Mouse (Mus musculus) heart, postnatal 25 days (tissue): ENCODE results near the gene Pip4k2c. TPM values are rescaled to one million over a fixed set of nuclear protein-coding genes. Genes with fewer than 3 reads are reported as not detected.
"Not testable (repeated sequence)": the region's sequence is repeated elsewhere in the genome, so short reads cannot be mapped to it uniquely, and the experiment has no call there.

Experiments
- DNase-seq: peaks from one replicate; pipeline ENCODE4 v3.0.0; 2022; ENCODE audit warnings: low spot score
- intact Hi-C: fragments of 180-260 bp; cut with DNase I; formaldehyde crosslinking; loops from one replicate; pipeline ENCODE4 v1.15.1; 2025
- total RNA-seq, 2 experiments: library from RNA; stranded (reverse); gene quantifications; 2 replicates each; pipeline ENCODE4 v1.2.3; 2021

The Pip4k2c gene
- total RNA-seq, 2 experiments from 2014 or later = 23.3 to 24.6 TPM

DNA sequence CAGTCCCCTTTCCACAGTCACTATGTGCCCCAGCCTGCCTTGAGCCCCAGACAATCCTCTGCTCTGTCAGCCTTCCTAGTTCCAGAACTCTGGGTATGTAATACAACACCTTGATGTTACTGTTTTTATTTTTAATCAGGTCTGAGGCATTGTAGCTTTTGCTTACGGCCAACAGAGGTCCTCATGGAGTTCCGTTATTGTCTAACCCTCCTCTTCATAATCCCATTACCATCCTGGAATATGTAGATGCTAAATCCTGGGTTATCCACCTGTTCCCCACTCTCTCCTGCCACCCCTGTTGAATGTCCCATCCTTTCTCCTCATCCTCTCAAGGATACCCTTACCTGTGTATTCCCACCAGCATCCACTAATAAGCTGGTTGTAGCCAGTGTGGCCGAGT lies 35.2 kb downstream of the Pip4k2c start:
- intact Hi-C loops = no loop called here
- DNase-seq = no peak

DNA sequence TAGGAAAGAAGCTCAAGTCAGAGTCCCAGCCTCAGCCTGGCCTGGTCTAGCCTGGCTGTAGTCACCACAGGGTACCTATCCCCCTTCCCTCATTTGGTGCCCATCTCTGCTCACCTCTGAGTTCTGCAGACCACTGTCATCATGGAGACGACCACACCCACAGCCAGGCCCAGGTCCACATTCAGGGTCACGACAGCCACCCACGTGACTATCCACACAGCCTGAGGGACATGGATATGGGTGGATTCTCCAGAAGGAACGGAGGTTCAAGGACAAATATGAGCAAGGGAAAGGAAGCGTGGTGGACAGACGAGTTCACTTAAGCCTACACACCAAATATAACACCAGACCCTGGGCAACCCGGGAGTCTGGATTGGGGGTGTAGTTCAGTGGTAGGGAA lies 37.2 kb downstream of the Pip4k2c start:
- intact Hi-C loops = no loop called here
- no peak for DNase-seq

DNA sequence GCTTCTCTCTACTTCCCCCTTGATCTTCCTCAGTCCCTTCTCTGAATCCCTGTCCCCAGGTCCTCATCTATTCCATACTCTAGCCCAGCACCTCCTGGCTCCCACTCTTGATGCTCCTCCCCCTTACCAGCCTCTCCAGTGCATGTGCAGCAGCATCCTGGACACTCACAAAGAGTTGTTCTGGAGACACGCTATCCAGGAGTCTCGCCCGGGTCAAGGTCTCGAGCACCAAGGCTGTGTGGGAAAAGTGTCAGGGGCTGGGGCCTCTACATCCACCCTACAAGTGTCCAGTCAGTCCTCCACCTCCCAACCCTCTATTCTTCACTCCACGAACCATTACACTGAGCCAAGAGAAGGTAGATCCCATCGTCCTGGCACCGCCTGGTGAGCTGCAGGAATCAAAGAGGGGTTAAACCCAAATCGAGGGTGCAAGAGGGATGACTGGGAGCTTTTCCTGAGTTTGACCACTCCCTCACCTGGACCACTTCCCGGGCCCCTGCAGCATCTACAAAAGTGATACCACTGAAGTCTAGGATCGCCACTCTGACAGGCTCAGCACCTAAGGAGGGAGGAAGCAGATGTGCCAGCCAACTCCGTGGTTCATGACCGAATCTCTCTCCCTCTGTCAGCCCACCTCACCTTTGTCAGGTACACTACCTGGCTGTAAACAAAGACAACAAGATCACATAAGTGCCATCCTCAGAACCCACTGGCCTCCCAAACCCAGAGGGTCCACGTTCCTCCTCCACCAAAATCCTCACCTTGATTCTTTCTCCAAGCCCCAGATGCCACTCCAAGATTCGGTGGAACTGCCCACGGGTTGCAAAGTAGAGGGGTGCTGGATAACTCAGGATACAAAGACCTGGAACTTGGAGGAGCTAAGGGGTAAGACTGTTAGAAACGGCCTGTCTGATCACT lies 38.0 kb downstream of the Pip4k2c start:
- intact Hi-C loops = no loop called here
- DNase-seq = no peak

DNA sequence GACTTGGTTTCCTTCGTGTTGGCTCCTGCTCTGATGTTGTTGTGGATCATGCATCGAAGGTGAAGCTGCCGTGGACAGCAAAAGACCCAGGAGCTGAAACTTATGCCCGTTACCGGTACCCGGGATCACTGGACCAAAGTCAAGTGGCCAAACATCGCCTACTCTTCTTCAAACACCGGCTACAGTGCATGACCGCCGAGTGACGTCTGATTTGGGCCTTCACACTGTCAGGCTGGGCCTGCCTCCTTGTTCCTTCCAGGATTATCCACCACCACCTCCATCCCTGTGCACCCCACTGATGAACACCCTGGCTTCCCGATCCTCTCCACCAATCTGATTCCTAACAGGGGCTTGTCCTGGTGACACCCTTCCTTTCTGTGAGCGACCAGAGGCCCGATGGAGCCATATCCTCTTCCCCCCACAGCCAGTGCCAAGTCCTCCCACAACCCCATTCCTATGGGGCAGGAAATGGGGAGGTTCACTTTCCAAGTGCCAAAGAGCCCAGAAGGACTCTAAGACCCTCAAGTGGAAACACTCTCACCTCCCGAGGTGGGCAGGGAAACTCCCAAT lies 39.7 kb downstream of the Pip4k2c start:
- no peak for DNase-seq
- intact Hi-C loops = loop anchor here (2.0 kb wide), 1 partner anchor 143 kb away; no protein-coding TSS in a partner anchor

DNA sequence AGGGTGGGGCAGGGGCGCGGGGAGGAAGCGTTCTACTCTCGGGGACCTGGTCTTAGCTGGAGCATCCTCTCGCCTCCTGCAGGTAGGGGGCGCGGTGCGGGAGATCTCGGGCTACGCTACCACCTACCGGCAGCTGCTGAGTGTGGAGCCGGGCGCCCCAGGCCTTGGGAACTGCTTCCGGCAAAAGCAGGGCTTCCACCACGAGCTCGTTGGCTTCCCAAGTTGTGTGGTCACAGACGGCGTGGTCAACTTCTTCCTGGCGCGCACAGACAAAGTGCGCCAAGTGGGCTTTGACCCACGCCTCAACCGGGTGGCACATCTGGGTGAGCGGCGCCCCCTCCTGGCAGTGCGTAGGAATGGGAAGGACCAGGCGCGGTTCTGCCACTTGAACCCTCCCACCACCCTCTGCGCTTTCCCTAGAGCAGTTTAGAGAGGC lies 40.5 kb downstream of the Pip4k2c start:
- DNase-seq = peak; percentile 50
- intact Hi-C loops = loop anchor here (2.0 kb wide), 1 partner anchor 144 kb away; no protein-coding TSS in a partner anchor

DNA sequence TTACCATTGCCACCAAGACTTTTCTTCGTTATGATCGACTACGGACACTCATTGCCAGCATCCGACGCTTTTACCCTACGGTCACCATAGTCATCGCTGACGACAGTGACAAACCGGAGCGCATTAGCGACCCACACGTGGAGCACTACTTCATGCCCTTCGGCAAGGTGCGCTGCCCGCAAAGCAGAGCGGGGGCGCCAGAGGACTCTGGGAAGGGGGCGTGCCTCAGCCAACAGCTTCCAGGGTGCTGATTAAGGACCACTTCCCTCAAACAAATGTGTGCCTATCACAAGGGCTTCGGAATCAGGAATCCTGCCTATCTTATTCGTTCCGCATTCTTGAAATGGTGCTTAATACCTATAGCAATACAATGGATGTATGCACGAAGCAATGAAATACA lies 41.4 kb downstream of the Pip4k2c start:
- no peak for DNase-seq
- intact Hi-C loops = loop anchor here (2.0 kb wide), 1 partner anchor 145 kb away; no protein-coding TSS in a partner anchor

DNA sequence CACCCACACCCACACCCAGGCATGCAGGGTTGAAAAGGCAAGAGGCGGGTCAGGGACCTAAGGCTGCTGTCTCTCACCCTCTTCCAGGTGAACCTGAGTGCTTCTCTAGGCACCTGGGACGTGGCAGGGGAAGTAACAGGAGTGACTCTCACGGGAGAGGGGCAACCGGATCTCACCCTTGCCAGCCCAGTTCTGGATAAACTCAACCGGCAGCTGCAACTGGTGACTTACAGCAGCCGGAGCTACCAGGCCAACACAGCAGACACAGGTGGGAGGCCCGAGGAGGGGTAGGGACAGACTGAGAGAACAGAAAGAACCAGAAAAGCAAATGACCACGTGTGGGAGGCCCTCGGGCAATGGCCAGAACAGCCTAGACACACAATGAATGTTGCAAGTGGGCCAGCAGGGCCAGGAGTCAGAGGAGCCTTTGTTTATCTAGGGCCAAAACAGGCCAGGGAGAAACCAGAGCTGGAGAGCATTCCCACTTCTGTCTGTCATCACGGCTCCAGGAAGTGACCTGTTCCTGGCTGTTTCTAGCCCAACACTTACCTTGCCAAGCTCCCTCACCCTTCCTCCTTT lies 43.7 kb downstream of the Pip4k2c start:
- intact Hi-C loops = loop anchor here (2.0 kb wide), 1 partner anchor 45 kb away; no protein-coding TSS in a partner anchor
- no peak for DNase-seq

DNA sequence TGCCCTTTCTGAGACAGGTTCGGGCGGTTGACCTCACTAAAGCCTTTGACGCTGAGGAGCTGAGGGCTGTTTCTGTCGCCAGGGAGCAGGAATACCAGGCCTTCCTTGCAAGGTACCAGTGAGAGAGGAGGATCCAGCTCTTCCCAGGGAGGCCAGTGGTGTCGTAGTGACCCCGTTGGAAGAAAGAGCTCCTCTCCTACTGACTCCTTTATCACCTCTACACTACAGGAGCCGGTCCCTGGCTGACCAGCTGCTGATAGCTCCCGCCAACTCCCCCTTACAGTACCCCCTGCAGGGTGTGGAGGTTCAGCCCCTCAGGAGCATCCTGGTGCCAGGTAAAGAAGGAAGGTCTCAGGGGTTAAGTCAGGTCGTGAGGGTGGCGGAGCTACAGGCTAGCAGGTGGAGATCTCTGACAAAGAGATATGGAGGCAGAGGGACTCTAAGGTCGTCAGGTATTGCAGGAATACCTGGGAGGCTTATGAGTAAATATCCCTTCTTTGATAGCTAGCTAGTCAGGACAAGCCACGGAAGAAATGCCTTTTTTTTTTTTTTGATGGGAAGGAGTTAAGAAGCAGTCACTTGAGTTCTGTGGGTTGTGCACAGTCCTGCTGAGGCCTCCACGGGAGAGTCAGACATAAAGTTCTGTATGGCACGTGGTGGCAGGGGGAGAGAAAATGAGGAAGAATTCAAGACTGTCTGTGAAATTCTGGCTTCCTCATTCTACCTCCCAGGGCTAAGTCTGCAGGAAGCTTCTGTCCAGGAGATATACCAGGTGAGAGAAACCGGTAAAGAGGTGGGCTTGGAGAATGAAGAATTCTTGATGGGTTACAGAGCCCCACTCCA lies 44.4 kb downstream of the Pip4k2c start:
- DNase-seq = no peak
- intact Hi-C loops = loop anchor here (2.0 kb wide), 1 partner anchor 44 kb away; no protein-coding TSS in a partner anchor

DNA sequence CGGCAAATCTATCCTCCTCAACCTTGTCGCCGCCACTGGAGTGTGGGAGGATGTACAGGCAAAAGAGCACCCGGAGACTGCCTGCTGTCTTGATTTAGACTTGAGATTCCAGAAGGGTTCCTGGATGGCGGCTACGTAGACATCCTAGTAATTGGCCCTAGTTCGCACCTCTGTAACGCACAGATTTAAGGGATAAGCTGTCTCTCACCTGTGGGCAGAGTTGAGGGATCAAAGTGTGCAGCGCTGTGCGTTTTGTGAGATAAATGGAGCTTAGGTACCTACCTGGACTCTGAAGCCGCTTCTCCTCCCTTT lies 45.0 kb downstream of the Pip4k2c start:
- intact Hi-C loops = loop anchor here (2.0 kb wide), 1 partner anchor 44 kb away; no protein-coding TSS in a partner anchor
- no peak for DNase-seq

DNA sequence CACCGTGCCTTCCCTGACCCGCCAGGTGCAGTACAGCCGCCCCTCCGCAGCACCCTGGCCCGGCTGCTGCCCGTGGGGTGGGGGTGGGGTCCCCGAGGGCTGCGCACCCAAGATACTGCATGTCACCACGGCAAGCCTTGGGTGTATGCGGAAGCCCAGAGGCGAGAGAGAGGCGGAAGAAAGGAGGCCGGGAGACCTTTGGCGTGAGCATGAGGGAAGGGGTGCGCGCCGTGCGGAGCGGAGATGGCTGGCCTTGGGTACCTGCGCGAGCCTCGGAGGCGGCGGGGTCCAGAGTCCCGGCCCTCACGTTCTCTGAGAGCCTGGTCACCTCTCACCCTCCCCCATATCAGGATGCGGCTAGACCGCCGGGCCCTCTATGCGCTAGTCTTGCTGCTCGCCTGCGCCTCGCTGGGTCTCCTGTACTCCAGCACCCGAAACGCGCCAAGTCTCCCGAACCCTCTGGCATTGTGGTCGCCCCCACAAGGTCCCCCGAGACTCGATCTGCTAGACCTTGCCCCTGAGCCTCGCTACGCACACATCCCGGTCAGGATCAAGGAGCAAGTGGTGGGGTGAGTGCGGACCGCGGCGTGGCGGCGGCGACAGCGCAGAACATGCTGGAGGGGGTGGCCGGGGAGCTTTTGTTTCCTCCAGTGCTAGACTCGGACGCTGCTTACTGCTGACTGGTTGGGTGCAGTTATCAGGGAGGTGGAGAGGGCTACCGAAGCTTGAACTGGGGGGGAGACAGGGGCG lies 45.6 kb downstream of the Pip4k2c start:
- intact Hi-C loops = loop anchor here (2.0 kb wide), 2 partner anchors 43 to 63 kb away; no protein-coding TSS in a partner anchor
- no peak for DNase-seq

DNA sequence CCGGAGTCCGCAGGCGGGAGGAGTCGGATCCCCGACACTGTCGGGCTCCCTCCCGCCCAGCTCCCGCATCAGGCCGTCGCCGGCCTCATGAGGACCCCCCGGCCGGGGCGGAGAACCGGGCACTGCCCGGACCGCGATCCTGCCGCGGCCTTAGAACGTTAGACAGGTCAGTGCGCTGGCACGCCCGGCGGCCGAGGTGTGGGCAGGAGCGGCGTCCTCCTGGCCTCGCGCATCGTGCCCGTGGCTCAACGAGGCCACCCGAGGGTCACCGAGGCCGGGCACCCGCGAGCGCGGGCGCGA lies 46.1 kb downstream of the Pip4k2c start:
- intact Hi-C loops = loop anchor here (2.0 kb wide), 1 partner anchor 63 kb away; no protein-coding TSS in a partner anchor

DNA sequence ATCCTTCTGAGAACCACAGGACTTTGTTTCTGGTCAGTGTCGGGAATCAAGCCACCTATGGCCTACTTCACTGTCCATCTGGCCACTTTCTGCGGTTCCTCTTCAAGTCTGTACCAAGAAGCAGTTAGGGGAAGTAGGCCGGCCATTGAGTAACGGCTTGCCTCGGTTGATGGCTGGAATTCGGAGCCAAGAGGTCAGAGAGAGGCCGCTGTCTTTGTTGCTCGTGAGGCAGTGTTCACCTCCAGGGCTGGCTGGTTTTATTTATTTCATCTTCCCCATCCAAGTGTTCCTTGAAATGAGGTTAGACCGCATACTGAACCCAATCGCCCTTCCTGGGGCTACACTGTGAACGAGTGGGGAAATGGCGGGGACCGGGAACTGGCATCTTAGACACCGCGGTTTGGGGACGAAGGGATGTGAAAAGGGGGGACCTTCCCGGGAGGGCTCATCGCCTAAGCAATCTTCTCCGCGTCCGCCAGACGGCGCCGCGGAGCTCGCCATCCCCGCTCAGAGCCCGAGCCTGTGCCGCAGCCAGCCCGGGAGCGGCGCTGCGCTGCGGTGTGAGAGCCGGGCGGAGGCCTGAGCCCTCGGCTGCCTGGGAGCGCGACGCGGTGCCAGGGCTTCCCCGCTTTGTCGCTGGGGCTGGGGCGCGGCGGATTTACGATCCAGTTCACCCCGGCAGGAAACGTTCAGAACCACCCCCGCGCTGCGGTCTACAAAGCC lies 46.6 kb downstream of the Pip4k2c start, which contains the start of gene B4galnt1:
B4galnt1 (plus strand) TSS at position 595 of the 723 bp plus-strand sequence.
- peak; percentile 50 for DNase-seq
- intact Hi-C loops = loop anchor here (2.0 kb wide), 1 partner anchor 64 kb away; no protein-coding TSS in a partner anchor

More for the DNA sequence above, 46.1 kb downstream of the Pip4k2c start:
- DNase-seq = no peak

DNA sequence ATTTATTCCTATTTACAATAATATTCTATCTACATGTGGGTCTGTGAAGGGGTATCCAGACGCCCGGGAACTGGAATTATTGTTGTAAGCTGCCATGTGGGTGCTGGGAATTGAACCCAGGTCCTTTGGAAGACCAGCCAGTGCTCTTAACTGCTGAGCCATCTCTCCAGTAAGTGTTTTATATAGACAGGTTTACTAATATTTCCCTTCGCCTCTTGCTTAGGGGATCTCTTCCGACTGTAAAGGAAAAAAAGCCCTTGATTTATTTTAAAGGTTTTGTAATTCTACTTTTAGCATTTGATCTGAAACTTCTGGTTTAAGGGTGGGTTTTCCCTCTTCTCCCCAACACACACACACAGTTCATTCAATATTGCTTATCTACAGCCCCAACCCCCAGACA lies 47.2 kb downstream of the Pip4k2c start:
- intact Hi-C loops = loop anchor here (2.0 kb wide), 1 partner anchor 65 kb away; no protein-coding TSS in a partner anchor

DNA sequence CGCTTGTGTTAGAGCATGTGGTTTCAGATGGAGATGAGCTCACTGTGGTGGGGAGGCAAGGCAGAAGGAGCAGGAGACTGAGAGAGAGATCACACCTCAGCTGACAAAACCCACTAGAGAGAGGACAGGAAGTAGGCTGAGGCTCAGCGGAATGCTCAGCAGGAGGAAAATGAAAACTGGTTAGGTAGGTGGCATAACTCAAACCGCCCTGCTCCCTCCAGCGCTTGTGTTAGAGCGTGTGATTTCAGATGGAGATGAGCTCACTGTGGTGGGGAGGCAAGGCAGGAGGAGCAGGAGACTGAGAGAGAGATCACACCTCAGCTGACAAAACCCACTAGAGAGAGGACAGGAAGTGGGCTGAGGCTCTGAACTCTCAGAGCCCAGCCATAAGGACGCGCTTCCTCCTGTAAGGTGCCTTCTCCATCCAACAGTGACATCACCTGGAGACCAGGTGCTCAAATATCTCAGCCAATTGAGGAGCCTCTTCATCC lies 48.6 kb downstream of the Pip4k2c start:
- intact Hi-C loops, DNase-seq: not testable (repeated sequence)

More for the DNA sequence above, 47.2 kb downstream of the Pip4k2c start:
- DNase-seq = no peak

DNA sequence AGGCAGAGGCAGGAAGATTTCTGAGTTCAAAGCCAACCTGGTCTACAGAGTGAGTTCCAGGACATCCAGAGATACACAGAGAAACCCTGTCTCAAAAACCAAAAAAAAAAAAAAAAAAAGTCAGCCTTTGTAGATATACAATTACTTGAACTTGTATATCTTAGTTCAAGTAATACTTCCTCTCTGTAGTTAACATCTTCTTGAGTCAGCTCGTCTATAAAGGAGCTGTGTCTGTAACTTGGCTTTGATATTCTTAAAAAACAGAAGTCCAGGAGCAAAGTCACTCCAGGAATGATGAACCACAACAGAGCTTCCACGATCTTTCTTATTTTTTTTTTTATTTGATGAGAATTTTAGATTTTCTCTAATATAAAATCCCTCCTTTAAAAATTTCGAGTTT lies 50.7 kb downstream of the Pip4k2c start:
- DNase-seq = no peak
- intact Hi-C loops = no loop called here

DNA sequence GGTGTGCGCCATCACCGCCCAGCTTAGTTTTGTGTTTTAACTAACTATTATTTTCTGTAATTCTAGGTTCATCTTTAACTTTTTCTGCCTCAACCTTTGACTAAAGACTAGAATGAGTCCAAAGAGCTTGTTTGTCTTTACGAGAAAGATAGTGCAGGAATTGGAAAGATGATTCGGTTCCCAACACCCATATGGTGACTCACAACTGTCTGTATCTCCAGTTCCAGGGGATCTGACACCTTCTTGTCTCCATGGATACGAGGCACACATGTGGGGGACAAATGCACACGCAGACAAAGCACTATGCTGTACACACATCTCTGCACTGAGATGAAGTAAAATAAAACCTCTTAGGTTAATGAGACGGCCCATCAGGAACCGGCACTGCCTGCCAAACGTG lies 51.3 kb downstream of the Pip4k2c start:
- DNase-seq = no peak
- intact Hi-C loops = no loop called here

DNA sequence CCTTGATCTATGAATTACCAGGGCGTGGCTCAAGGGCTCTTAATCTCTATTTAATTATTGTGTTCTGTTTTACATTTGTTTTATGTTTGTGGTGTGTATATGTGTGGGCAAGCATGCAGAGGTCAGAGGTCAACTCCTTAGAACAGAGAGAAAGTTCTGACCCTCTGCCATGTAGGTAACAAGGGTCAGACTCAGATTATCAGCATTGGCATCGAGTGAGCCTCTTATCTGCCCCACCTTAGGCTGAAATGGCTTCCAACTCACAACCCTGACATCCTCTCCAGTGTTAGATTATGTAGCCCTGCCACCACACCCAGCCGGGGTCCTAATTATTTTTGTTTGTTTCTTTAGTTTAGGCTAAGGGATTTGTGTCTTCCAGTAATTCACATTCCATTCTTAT lies 52.9 kb downstream of the Pip4k2c start:
- DNase-seq = no peak
- intact Hi-C loops = no loop called here

DNA sequence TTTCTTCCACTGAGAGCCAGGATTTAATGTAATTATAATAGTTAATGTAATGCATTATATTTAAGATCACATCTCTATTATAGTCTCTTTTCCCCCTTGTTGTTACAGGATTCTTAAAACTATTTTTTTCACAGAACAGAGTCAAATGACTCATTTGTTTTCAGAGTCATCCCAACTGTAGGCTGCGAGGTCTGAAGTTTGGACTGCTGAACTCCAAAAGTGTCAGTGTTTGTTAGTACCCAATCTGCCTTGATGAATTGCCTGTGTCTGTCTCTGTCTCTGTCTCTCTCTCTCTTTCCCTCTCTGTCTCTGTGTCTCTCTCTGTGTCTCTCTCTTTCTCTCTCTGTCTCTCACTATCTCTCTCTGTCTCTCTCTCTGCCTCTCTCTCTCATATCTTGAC lies 54.9 kb downstream of the Pip4k2c start:
- DNase-seq = no peak
- intact Hi-C loops = no loop called here
